Mouse (Mus musculus): ENCODE measurements around the gene B3galt1. TPM values are rescaled to one million over a fixed set of nuclear protein-coding genes. Genes with fewer than 3 reads are reported as not detected.

Gene B3galt1
- polyA plus RNA-seq, 1 experiment from 2014 or later, result 60.2 TPM

DNA sequence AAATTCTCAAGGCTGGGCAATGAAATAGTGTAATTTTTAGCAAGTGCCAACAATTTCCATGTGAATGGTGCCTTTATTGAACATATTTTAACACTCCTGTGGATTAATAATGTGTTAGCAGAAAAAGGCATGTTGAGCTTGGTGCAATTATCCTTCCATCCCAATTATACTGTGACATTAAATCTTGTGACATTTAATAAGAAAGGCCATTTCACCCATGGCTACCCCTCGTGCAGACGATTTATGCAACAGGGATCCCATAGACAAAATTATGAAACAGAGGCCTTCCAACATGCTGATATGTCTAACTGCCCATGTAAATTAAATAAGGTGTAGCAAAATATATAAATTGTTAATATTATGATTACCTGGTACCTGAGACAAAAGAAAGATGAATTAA is 293.3 kb downstream of the B3galt1 start:
- Histone ChIP-seq H3K4me3 (replicated peaks; ENCODE audit: low read length) (no peak overlapping the region), H3K27me3 (replicated peaks; ENCODE audit: control insufficient read depth, insufficient read depth, low read length) (no peaks in the 10 kb centered on the region), H3K36me3 (ENCODE audit: control insufficient read depth, insufficient read depth) (no peaks in the 10 kb centered on the region), H3K27ac (ENCODE audit: low read length) (no peak overlapping the region), H3K9ac (replicated peaks; ENCODE audit: low read depth, low read length) (no peak overlapping the region), H3K4me1 (replicated peaks; ENCODE audit: control insufficient read depth, insufficient read depth, low read length) (no peaks in the 10 kb centered on the region), H3K9me3 (ENCODE audit: control insufficient read depth, low read length) (no peaks in the 10 kb centered on the region), H3K4me2 (ENCODE audit: low read length) (no peak overlapping the region)
- WGBS, result 49% methylated on average over 2 of the region's 2 CpGs
- ATAC-seq, result 0 out of 2 replicates have a peak, but pooled peaks have one; percentile 23

DNA sequence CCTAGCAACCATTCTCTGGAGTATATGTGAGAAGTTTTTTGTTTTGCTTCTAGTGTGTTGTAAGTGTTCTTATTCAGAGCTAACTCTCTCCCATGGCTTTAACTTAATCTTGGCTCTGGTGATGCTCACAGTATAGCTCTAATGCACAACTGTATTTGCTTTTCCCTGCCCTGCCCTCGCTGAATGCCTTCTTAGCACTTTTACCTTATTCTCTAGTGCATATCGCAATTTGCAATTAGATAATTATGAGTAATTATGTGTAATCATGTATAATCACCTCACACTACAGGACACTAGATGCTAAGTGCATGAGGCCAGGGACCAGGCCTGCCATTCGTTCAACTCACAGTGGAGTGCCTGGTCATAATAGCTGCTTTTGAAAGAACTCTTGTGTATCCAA is 307.7 kb downstream of the B3galt1 start:
- no peaks in the 10 kb centered on the region for H3K27me3 ChIP-seq (replicated peaks; ENCODE audit: control insufficient read depth, insufficient read depth, low read length)
- no peaks in the 10 kb centered on the region for H3K36me3 ChIP-seq (ENCODE audit: control insufficient read depth, insufficient read depth)
- H3K27ac ChIP-seq (ENCODE audit: low read length), result no peak overlapping the region
- no peaks in the 10 kb centered on the region for H3K4me1 ChIP-seq (replicated peaks; ENCODE audit: control insufficient read depth, insufficient read depth, low read length)
- WGBS, result 47% methylated on average over 3 of the region's 3 CpGs
- H3K9ac ChIP-seq (replicated peaks; ENCODE audit: low read depth, low read length), result no peak overlapping the region
- H3K4me3 ChIP-seq (replicated peaks; ENCODE audit: low read length), result no peak overlapping the region
- no peaks in the 10 kb centered on the region for H3K9me3 ChIP-seq (ENCODE audit: control insufficient read depth, low read length)
- ATAC-seq, result peak; percentile 49; the same call in 1 of the 2 replicates
- no peak overlapping the region for H3K4me2 ChIP-seq (ENCODE audit: low read length)

DNA sequence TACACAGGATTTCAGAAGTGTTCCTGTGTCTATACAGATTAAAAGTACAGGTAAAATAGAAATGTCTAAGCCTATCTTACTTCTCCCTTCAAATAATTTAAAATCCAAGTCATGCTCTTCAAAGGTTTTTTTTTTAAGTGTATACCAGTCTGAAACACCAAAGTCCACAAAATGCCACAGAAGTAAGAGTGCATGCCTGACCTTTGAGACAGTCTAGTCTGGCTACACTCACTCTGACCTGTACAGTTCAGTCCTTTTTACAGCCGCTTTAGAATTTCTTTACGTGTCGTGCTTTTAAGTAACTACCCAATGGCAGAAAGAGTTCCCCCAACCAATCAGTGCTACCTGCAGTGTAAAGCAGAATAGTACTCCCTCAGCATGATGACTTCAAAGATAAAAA is 314.2 kb downstream of the B3galt1 start:
- Histone ChIP-seq H3K36me3 (ENCODE audit: control insufficient read depth, insufficient read depth) (no peaks in the 10 kb centered on the region), H3K9ac (replicated peaks; ENCODE audit: low read depth, low read length) (no peak overlapping the region), H3K4me1 (replicated peaks; ENCODE audit: control insufficient read depth, insufficient read depth, low read length) (no peaks in the 10 kb centered on the region), H3K27me3 (replicated peaks; ENCODE audit: control insufficient read depth, insufficient read depth, low read length) (no peaks in the 10 kb centered on the region), H3K4me3 (replicated peaks; ENCODE audit: low read length) (no peak overlapping the region), H3K4me2 (ENCODE audit: low read length) (no peak overlapping the region), H3K27ac (ENCODE audit: low read length) (no peak overlapping the region), H3K9me3 (ENCODE audit: control insufficient read depth, low read length) (no peaks in the 10 kb centered on the region)
- WGBS, result 85% methylated on average over 3 of the region's 3 CpGs
- ATAC-seq, result no peak

DNA sequence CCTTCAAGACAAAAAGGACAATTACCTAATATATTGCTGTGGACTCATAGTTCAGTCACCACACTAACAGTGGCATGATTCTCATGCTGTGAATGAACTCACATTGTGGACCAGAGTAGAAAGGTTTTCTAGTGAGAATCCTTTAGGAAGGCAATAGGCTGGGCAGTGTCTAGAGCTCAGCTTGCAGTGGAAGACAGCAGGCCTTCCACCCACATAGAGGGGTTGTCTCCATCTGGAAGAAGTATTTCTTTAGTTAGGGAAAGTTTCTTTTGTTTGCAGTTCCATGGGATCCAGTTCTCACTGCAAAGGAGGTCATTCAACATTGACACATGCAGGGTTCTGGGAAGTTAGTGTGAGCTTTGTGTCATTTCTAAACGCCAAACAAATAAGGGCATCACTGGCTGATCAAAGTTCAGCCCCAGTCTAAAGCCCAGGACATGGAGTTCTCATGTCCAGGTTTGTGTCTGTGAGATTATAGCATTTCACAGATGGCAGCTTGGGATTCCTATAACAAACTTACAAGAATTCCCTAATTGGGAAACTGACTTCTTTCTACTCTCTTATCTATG is 316.1 kb downstream of the B3galt1 start:
- Histone ChIP-seq H3K27me3 (replicated peaks; ENCODE audit: control insufficient read depth, insufficient read depth, low read length) (no peaks in the 10 kb centered on the region), H3K4me3 (replicated peaks; ENCODE audit: low read length) (no peak overlapping the region), H3K4me1 (replicated peaks; ENCODE audit: control insufficient read depth, insufficient read depth, low read length) (no peaks in the 10 kb centered on the region), H3K9me3 (ENCODE audit: control insufficient read depth, low read length) (no peaks in the 10 kb centered on the region), H3K36me3 (ENCODE audit: control insufficient read depth, insufficient read depth) (no peaks in the 10 kb centered on the region), H3K9ac (replicated peaks; ENCODE audit: low read depth, low read length) (no peak overlapping the region), H3K4me2 (ENCODE audit: low read length) (no peak overlapping the region), H3K27ac (ENCODE audit: low read length) (no peak overlapping the region)
- no peak for ATAC-seq
- WGBS, result 77% methylated on average over 1 of the region's 1 CpGs

DNA sequence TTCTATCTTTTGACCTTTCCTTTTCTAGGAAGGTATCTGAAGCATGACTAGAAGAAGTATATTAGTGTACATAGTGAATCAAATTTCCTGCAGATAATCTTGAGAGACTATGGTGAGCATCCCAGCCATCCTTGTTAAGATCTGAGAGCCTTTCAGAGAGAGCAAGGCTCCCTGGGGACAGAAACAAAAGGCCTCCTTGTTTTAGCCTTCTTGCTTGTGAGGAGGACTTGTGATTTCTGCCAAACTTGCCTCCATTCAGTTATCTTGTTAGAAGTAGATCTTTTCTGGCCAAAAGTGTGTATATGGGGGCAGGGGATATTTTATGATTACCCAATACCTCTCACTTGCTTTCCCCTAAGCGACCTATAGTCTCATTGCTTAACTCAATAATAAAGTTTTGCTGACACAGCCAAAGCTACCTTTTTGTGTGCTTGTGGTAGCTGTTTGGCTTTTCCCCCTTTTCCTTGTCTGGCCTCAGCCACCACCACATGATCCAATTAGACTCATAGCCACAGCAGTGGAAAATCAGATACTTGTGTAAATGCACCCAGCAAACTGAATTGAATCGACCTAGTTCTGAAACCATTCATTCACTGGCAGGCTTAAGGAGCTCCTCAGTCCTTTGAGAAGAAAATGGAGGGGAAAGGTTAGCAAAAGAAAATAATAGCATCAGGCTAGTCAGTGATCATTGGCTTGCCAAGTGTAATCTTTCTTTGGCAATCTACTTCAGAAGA is 332.5 kb downstream of the B3galt1 start:
- Histone ChIP-seq H3K36me3 (ENCODE audit: control insufficient read depth, insufficient read depth) (no peaks in the 10 kb centered on the region), H3K27me3 (replicated peaks; ENCODE audit: control insufficient read depth, insufficient read depth, low read length) (no peaks in the 10 kb centered on the region), H3K4me2 (ENCODE audit: low read length) (no peak overlapping the region), H3K27ac (ENCODE audit: low read length) (no peak overlapping the region), H3K9me3 (ENCODE audit: control insufficient read depth, low read length) (no peaks in the 10 kb centered on the region), H3K4me3 (replicated peaks; ENCODE audit: low read length) (no peak overlapping the region), H3K9ac (replicated peaks; ENCODE audit: low read depth, low read length) (no peak overlapping the region), H3K4me1 (replicated peaks; ENCODE audit: control insufficient read depth, insufficient read depth, low read length) (peaks cover 6% of the 10 kb centered on the region; the same call in 1 of the 2 replicates)
- WGBS, result 12% methylated on average over 2 of the region's 2 CpGs
- ATAC-seq, result peak; percentile 71

DNA sequence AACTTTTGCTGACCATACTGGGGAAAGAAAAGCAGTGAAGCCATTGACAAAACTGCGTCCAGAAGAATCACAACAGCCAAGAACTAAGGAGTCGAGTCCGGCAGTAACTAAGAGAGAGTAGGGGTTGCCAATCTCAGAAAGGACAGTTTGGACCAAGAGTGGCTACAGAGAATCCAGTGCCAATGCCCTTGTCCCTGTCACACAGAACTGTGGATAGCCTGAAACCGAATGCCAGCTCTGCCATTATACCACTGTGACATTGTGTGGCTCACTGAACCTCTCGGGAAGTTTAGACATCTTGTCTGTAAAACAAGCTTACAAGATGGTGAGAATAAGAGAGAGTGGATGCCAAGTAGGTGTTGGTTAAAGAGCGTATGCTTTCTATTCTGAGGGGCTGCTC is 335.9 kb downstream of the B3galt1 start:
- 54% methylated on average over 6 of the region's 6 CpGs for WGBS
- Histone ChIP-seq H3K36me3 (ENCODE audit: control insufficient read depth, insufficient read depth) (no peaks in the 10 kb centered on the region), H3K4me3 (replicated peaks; ENCODE audit: low read length) (no peak overlapping the region), H3K27ac (ENCODE audit: low read length) (no peak overlapping the region), H3K9me3 (ENCODE audit: control insufficient read depth, low read length) (no peaks in the 10 kb centered on the region), H3K27me3 (replicated peaks; ENCODE audit: control insufficient read depth, insufficient read depth, low read length) (no peaks in the 10 kb centered on the region), H3K4me2 (ENCODE audit: low read length) (no peak overlapping the region), H3K4me1 (replicated peaks; ENCODE audit: control insufficient read depth, insufficient read depth, low read length) (peaks cover 6% of the 10 kb centered on the region; the same call in 1 of the 2 replicates), H3K9ac (replicated peaks; ENCODE audit: low read depth, low read length) (no peak overlapping the region)
- no peak for ATAC-seq

DNA sequence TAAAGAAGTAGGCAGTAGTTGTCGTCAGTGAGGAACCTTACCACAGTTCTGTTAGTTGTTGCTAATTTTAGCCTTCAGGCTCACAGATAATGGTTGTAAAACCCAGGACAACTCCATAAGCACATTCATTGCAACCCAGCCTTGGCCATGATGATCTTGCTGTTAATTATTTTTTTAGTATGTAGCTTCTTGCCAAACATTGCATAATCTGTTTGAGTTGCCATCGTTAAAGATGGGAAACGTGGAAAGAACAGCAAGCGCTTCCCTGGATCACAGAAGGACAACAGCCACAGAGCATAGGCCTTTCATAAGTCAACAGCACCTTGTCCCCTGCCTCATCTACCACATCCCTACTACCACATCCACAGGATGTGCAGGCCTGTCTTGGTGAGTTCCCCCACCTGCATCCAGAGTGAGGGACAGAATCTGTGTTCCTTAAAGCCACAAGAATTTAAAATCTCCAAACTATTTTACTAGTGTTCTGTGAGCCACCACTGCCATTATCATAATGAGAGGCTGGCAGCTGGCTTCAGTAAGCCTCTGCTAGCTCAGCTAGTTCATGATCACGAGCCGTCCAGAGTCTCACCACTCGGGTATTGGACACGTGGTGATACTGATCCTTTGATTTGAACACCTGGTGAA is 337.1 kb downstream of the B3galt1 start:
- H3K9me3 ChIP-seq (ENCODE audit: control insufficient read depth, low read length), result no peaks in the 10 kb centered on the region
- no peak for ATAC-seq
- H3K27ac ChIP-seq (ENCODE audit: low read length), result no peak overlapping the region
- WGBS, result 59% methylated on average over 8 of the region's 8 CpGs
- no peak overlapping the region for H3K4me2 ChIP-seq (ENCODE audit: low read length)
- H3K9ac ChIP-seq (replicated peaks; ENCODE audit: low read depth, low read length), result no peak overlapping the region
- H3K27me3 ChIP-seq (replicated peaks; ENCODE audit: control insufficient read depth, insufficient read depth, low read length), result no peaks in the 10 kb centered on the region
- no peaks in the 10 kb centered on the region for H3K36me3 ChIP-seq (ENCODE audit: control insufficient read depth, insufficient read depth)
- no peak overlapping the region for H3K4me3 ChIP-seq (replicated peaks; ENCODE audit: low read length)
- H3K4me1 ChIP-seq (replicated peaks; ENCODE audit: control insufficient read depth, insufficient read depth, low read length), result peaks cover 6% of the 10 kb centered on the region; the same call in 1 of the 2 replicates

DNA sequence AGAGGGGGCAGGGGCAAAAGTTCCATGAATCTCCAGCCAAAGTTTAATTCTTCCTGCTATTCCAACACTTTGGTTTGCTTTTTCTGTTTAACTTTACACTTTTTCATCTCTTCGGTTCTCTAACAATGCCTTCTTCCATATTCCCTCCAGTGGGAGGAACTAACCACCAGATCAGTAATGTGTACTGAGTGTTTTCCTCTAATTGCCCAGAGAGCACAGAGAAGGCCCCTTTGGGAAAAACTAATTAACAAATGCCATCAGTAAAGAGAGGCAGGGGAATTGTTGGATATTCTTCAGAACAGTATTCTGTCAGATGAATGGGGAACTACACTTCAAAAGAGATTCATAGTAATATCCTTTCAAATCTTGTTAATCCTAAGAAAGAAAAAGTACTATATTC is 338.1 kb downstream of the B3galt1 start:
- H3K4me3 ChIP-seq (replicated peaks; ENCODE audit: low read length), result no peak overlapping the region
- peaks cover 3% of the 10 kb centered on the region; the same call in 1 of the 2 replicates for H3K4me1 ChIP-seq (replicated peaks; ENCODE audit: control insufficient read depth, insufficient read depth, low read length)
- no peak for ATAC-seq
- H3K9me3 ChIP-seq (ENCODE audit: control insufficient read depth, low read length), result no peaks in the 10 kb centered on the region
- no peak overlapping the region for H3K27ac ChIP-seq (ENCODE audit: low read length)
- no peak overlapping the region for H3K4me2 ChIP-seq (ENCODE audit: low read length)
- H3K36me3 ChIP-seq (ENCODE audit: control insufficient read depth, insufficient read depth), result no peaks in the 10 kb centered on the region
- 12% methylated on average over 1 of the region's 1 CpGs for whole genome bisulfite sequencing
- H3K9ac ChIP-seq (replicated peaks; ENCODE audit: low read depth, low read length), result no peak overlapping the region
- no peaks in the 10 kb centered on the region for H3K27me3 ChIP-seq (replicated peaks; ENCODE audit: control insufficient read depth, insufficient read depth, low read length)

DNA sequence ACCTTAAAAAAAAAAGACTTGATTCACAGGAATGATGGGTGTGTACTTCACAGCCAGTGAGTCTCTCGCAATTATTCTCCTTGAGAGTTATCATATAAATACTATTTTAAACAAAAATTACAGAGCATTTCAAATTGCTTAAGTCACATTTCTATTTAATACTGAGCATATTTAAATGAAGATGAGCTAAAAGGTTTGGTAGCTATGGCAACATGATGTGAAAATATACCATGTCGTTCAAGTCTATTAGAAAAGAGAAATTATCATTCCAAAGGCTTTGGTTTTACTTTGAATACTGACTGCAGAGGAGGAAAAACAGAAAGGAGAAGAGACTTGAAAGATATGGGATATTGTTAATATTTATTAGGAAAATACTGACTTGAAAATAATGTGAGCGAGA is 366.3 kb downstream of the B3galt1 start:
- H3K27ac ChIP-seq (ENCODE audit: low read length), result no peak overlapping the region
- no peaks in the 10 kb centered on the region for H3K36me3 ChIP-seq (ENCODE audit: control insufficient read depth, insufficient read depth)
- no peaks in the 10 kb centered on the region for H3K4me1 ChIP-seq (replicated peaks; ENCODE audit: control insufficient read depth, insufficient read depth, low read length)
- H3K9ac ChIP-seq (replicated peaks; ENCODE audit: low read depth, low read length), result no peak overlapping the region
- WGBS, result 64% methylated on average over 3 of the region's 3 CpGs
- no peaks in the 10 kb centered on the region for H3K9me3 ChIP-seq (ENCODE audit: control insufficient read depth, low read length)
- no peak overlapping the region for H3K4me2 ChIP-seq (ENCODE audit: low read length)
- peak; percentile 49; the same call in 1 of the 2 replicates for ATAC-seq
- H3K27me3 ChIP-seq (replicated peaks; ENCODE audit: control insufficient read depth, insufficient read depth, low read length), result no peaks in the 10 kb centered on the region
- H3K4me3 ChIP-seq (replicated peaks; ENCODE audit: low read length), result no peak overlapping the region
